Mouse (Mus musculus) lung, postnatal 0 days (tissue): Measurements from ENCODE around the gene Tldc1.

Experiments used
- CTCF ChIP-seq: IDR thresholded peaks from 2 replicates; pipeline ENCODE4 v1.5.1; 2016; ENCODE audit warnings: antibody characterized with exemption, mild to moderate bottlenecking
- EP300 ChIP-seq: IDR thresholded peaks from 2 replicates; pipeline ENCODE4 v1.6.1; 2016; ENCODE audit warnings: antibody characterized with exemption, mild to moderate bottlenecking, control low read depth

DNA sequence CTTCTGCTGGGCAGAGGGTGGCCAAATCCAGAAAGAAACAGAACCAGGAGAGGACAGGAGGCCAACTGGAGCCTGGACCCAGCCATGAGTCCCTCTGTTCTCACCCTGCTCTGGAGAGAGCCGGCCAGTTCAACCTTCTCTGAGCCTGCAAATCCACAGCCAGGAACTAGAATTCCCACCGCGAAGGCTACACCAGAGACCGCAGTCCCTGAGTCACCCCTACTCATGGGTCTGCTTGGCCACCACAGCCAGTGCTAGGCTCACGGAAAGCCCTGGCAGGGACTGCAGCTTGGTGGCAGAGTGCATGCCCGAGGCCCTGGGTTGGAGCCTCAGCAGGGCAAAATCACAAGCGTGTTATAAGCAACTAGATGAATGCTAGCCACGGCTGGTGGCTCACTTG lies 41.8 kb upstream of the Tldc1 start:
- TF ChIP-seq CTCF (no peak), EP300 (no peak)
